Comparison of ENCODE assay signal across 15 mouse cellular contexts in the genomic region with DNA sequence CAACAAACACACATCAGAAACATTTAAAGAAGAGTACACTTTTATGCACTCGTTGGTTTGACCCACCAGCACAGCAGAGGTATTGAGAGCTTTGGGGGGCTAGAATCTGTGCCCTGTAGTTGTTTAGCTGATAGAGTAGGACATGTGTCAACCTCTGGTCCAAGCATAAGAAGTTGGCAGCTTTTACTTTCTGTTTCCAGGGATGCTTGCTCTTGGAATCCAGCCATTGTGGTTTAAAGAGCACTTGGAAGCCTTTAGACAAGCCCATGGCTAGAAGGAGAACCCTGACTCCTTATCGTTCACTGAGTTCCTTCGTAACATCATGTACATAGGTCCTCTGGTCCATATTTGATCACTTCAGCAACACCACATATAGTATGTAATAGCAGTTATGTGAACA.
"Had no signal": no experiment of that assay in that cellular context is flagged by ENCODE, and none has a peak within 500 bp of the region (broad histone marks: within the 10 kb centered on the region; RNA-seq: fewer than 3 reads in every experiment).

No protein-coding gene starts in this region.

- DNase-seq: kidney, adult 11 months; kidney, postnatal 36 days; layer of hippocampus, adult 9-11 months; liver, embryonic 13.5 days; liver, postnatal 0 days; lung, postnatal 36 days; midbrain, embryonic 14.5 days; right cerebral cortex, adult 18-20 months; right cerebral cortex, postnatal 25 days; thymus, adult 2 months; thymus, postnatal 25 days had no signal

- H3K9me3 ChIP-seq: liver, embryonic 13.5 days; midbrain, embryonic 10.5 days; neural tube, embryonic 15.5 days had no signal

- H3K27me3 ChIP-seq: liver, embryonic 13.5 days; neural tube, embryonic 15.5 days had no signal

- H3K4me3 ChIP-seq: liver, embryonic 13.5 days; midbrain, embryonic 10.5 days; myocyte; neural tube, embryonic 15.5 days had no signal

- H3K4me1 ChIP-seq: liver, embryonic 13.5 days had no signal

- H3K27ac ChIP-seq: liver, embryonic 13.5 days; midbrain, embryonic 10.5 days had no signal

- H3K9ac ChIP-seq: liver, embryonic 13.5 days; liver, postnatal 0 days; neural tube, embryonic 15.5 days had no signal

- H3K4me2 ChIP-seq: liver, embryonic 13.5 days; neural tube, embryonic 15.5 days had no signal

- ATAC-seq: liver, postnatal 0 days; lung, postnatal 0 days had no signal

- H3K36me3 ChIP-seq: liver, embryonic 13.5 days; midbrain, embryonic 10.5 days; neural tube, embryonic 15.5 days had no signal
